Mouse (Mus musculus) lung, adult 10 weeks (tissue): Measurements from ENCODE around the gene Olfr138. TPM values are rescaled to one million over a fixed set of nuclear protein-coding genes. Genes with fewer than 3 reads are reported as not detected.

ENCODE experiments used
- polyA plus RNA-seq: library from polyadenylated mRNA; stranded (reverse); fragments of 350-450 nt; fragmentation: Illumina TruSeq; extraction: RNeasy Lipid Tissue Mini Kit (QIAGEN cat#74804); gene quantifications from one replicate; pipeline ENCODE4 v1.2.3, GENCODE M21; 2014; ENCODE audit warnings: low read depth, low replicate concordance; ENCODE audit not compliant: insufficient read depth

Gene Olfr138
- polyA plus RNA-seq, result not detected

DNA sequence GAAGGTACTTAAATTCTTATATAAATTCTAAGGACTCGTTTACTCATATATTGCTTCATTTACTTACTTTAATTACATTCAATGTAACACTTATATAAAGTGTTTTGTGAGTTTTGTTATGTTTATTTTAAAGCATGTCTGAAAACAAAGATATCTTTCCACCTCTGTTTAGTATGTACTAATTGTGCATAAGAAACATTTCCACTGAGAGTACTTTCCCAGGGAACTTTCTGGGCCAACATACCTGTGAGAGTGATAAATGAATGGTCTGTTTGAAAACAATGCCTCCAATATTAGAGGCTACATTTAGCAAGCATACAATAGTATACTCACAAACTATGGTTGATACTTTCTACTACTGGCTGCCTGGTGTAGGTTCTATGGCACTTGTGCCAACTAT, at the start of gene Olfr138:
Olfr138 (plus strand) TSS at position 301 of the 400 bp plus-strand sequence.

DNA sequence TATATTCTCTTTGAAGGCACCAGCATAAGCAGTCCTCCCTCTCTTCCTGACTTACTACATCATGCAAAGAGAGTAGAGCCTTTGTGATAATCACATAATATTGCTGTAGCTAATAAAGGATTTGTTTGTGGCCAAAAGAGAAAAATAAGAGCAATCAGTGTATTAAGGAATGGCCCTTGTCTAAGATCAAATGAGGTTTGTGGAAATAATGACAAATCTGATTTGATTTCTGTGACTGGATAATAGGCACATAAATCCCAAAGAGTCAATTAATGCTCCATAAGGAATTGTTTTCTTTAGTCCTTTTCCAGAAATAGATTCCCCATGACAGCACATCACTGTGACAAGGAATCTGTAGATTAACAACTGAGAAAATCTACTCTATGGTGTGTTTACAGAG, 46.6 kb downstream of the Olfr138 start, which contains the start of gene Olfr137:
Olfr137 (minus strand) TSS at position 101 of the 400 bp plus-strand sequence.

Other genes starting within 250 kb of the Olfr138 start
- not detected for gene Olfr129, start 201.0 kb upstream of the Olfr138 start, polyA plus RNA-seq
- gene Olfr130, start 197.1 kb upstream of the Olfr138 start, polyA plus RNA-seq, result not detected
- gene Olfr131, start 172.3 kb upstream of the Olfr138 start, polyA plus RNA-seq, result not detected
- not detected for gene Olfr132, start 126.5 kb upstream of the Olfr138 start, polyA plus RNA-seq
- gene Olfr133, start 115.8 kb upstream of the Olfr138 start, polyA plus RNA-seq, result not detected
- not detected for gene Olfr134, start 89.6 kb upstream of the Olfr138 start, polyA plus RNA-seq
- gene Olfr135, start 56.7 kb upstream of the Olfr138 start, polyA plus RNA-seq, result not detected
- not detected for gene Olfr137, start 46.5 kb downstream of the Olfr138 start, polyA plus RNA-seq
- not detected for gene Olfr136, start 68.8 kb downstream of the Olfr138 start, polyA plus RNA-seq
- not detected for gene Esp36, start 159.2 kb downstream of the Olfr138 start, polyA plus RNA-seq